Mouse (Mus musculus) ES-E14 (cell line): ENCODE data around the gene Alx1. TPM values are rescaled to one million over a fixed set of nuclear protein-coding genes. Genes with fewer than 3 reads are reported as not detected.

Experiments used
- DNase-seq: peaks from one replicate; pipeline ENCODE4 v3.0.0-alpha.2; 2013; ENCODE audit warnings: low read depth, low spot score
- H3K27ac ChIP-seq: 2 replicates; pipeline ENCODE4 v1.5.1; 2012; ENCODE audit warnings: low read depth, mild to moderate bottlenecking, low read length, moderate library complexity, mixed read lengths; ENCODE audit not compliant: poor library complexity, insufficient read depth, severe bottlenecking
- H3K36me3 ChIP-seq: 2 replicates; pipeline ENCODE4 v1.6.1; 2012; ENCODE audit warnings: mild to moderate bottlenecking, low read length, moderate library complexity, mixed read lengths; ENCODE audit not compliant: control insufficient read depth, poor library complexity, insufficient read depth, severe bottlenecking
- H3K4me1 ChIP-seq, 2 experiments: fragments of 150-350 bp in 1 of 2; sonication (generic) in 1 of 2; 2 replicates each; pipeline ENCODE4 v1.6.1; 2012; ENCODE audit warnings: low read length in 2 of 2, mild to moderate bottlenecking in 1 of 2, mixed read lengths in 1 of 2; ENCODE audit not compliant: control insufficient read depth in 2 of 2, insufficient read depth in 2 of 2, poor library complexity in 1 of 2
- H3K4me3 ChIP-seq, 2 experiments: fragments of 150-350 bp in 1 of 2; sonication (generic) in 1 of 2; 2 replicates each; pipeline ENCODE4 v1.5.1; 2012; ENCODE audit warnings: low read length in 2 of 2, low read depth in 1 of 2, mild to moderate bottlenecking in 1 of 2, mixed read lengths in 1 of 2; ENCODE audit not compliant: insufficient read depth in 1 of 2, poor library complexity in 1 of 2, severe bottlenecking in 1 of 2
- H3K9ac ChIP-seq: 2 replicates; pipeline ENCODE4 v1.6.1; 2012; ENCODE audit warnings: low read depth, mild to moderate bottlenecking, low read length, mixed read lengths; ENCODE audit not compliant: poor library complexity, insufficient read depth, severe bottlenecking
- H3K9me3 ChIP-seq: fragments of 150-350 bp; sonication (generic); 2 replicates; pipeline ENCODE4 v1.6.1; 2012; ENCODE audit warnings: low read depth, mild to moderate bottlenecking, low read length; ENCODE audit not compliant: control insufficient read depth, insufficient read depth
- CHD2 ChIP-seq: IDR thresholded peaks from 2 replicates; pipeline ENCODE4 v1.6.1; 2014; ENCODE audit warnings: mild to moderate bottlenecking, low read depth, low read length, inconsistent platforms
- HCFC1 ChIP-seq: IDR thresholded peaks from 2 replicates; pipeline ENCODE4 v1.6.1; 2012; ENCODE audit warnings: low read length, inconsistent platforms, borderline replicate concordance; ENCODE audit not compliant: insufficient read depth
- MAFK ChIP-seq: IDR thresholded peaks from 2 replicates; pipeline ENCODE4 v1.6.1; 2014; ENCODE audit warnings: mild to moderate bottlenecking, low read depth, low read length, inconsistent platforms; ENCODE audit not compliant: insufficient read depth
- ZC3H11A ChIP-seq: IDR thresholded peaks from 2 replicates; pipeline ENCODE4 v1.6.1; 2012; ENCODE audit warnings: low read depth, mild to moderate bottlenecking, inconsistent platforms, low read length, borderline replicate concordance
- ZNF384 ChIP-seq: IDR thresholded peaks from 2 replicates; pipeline ENCODE4 v1.6.1; 2012; ENCODE audit warnings: low read depth, low read length, inconsistent platforms
- in situ Hi-C, 2 experiments: fragments of 600-800 bp; cut with MboI; formaldehyde crosslinking; loops; one replicate each; pipeline ENCODE4 v1.15.1; 2025; ENCODE audit warnings: low sequenced_read_pairs in 2 of 2, inconsistent platforms in 1 of 2; ENCODE audit not compliant: unreplicated experiment in 2 of 2
- total RNA-seq: library from RNA; depleted of rRNA; stranded (reverse); fragments of 300-350 nt; gene quantifications from 2 replicates; pipeline ENCODE4 v1.2.3, GENCODE M21; 2012

Alx1 gene
- total RNA-seq, 1 experiment, result 0.49 TPM

GRCm38 (mm10) chr10:103027931-103028252 lies 2.1 kb downstream of the Alx1 start:
- Histone ChIP-seq H3K36me3 (no peaks in the 10 kb centered on the region), H3K4me3 (peak overlapping the region; percentile 51 to 73), H3K9me3 (no peaks in the 10 kb centered on the region), H3K4me1 (no peaks in the 10 kb centered on the region), H3K9ac (0 out of 2 replicates have a peak overlapping the region, but pooled peaks have one; percentile 19), H3K27ac (no peak overlapping the region)
- in situ Hi-C loops, result no loop called here
- no peak for TF ChIP-seq HCFC1
- TF ChIP-seq ZNF384, result no peak
- TF ChIP-seq CHD2, result no peak
- TF ChIP-seq ZC3H11A, result no peak
- TF ChIP-seq MAFK, result no peak
- no peak for DNase-seq

- H3K36me3 ChIP-seq, result no peaks in the 10 kb centered on the region
- in situ Hi-C loops, result no loop called here
- no peaks in the 10 kb centered on the region for H3K9me3 ChIP-seq
- H3K4me1 ChIP-seq, result no peaks in the 10 kb centered on the region
- H3K4me3 ChIP-seq, result no peak overlapping the region
- no peak overlapping the region for H3K9ac ChIP-seq
- no peak for TF ChIP-seq MAFK
- TF ChIP-seq ZNF384, result no peak
- no peak for TF ChIP-seq ZC3H11A
- no peak for TF ChIP-seq CHD2
- no peak for TF ChIP-seq HCFC1
- DNase-seq, result no peak
- no peak overlapping the region for H3K27ac ChIP-seq
Measured at GRCm38 (mm10) chr10:103027226-103027930, 2.6 kb downstream of the Alx1 start.

- in situ Hi-C loops, result no loop called here
- Histone ChIP-seq H3K4me1 (no peaks in the 10 kb centered on the region), H3K9me3 (no peaks in the 10 kb centered on the region), H3K27ac (no peak overlapping the region), H3K36me3 (no peaks in the 10 kb centered on the region), H3K9ac (no peak overlapping the region), H3K4me3 (no peak overlapping the region)
- TF ChIP-seq HCFC1, result no peak
- no peak for DNase-seq
Measured at GRCm38 (mm10) chr10:103026636-103027225, 3.3 kb downstream of the Alx1 start.

GRCm38 (mm10) chr10:103002556-103002955 lies 27.5 kb downstream of the Alx1 start:
- in situ Hi-C loops, result no loop called here
- H3K36me3 ChIP-seq, result no peaks in the 10 kb centered on the region
- H3K9ac ChIP-seq, result no peak overlapping the region
- TF ChIP-seq MAFK (no peak), HCFC1 (no peak)
- H3K9me3 ChIP-seq, result no peaks in the 10 kb centered on the region
- H3K4me3 ChIP-seq, result no peak overlapping the region
- no peaks in the 10 kb centered on the region for H3K4me1 ChIP-seq
- H3K27ac ChIP-seq, result no peak overlapping the region
- DNase-seq, result no peak

GRCm38 (mm10) chr10:103000902-103001301 lies 29.1 kb downstream of the Alx1 start:
- no peak for DNase-seq
- in situ Hi-C loops, result no loop called here
- Histone ChIP-seq H3K36me3 (no peaks in the 10 kb centered on the region), H3K4me3 (no peak overlapping the region), H3K27ac (no peak overlapping the region), H3K9me3 (no peaks in the 10 kb centered on the region), H3K4me1 (no peaks in the 10 kb centered on the region), H3K9ac (no peak overlapping the region)
- no peak for TF ChIP-seq CHD2
